Mouse (Mus musculus) kidney, postnatal 10 days (tissue): Measurements from ENCODE around the gene Grip1.
A peak's percentile ranks its signal among the peaks of the same experiment; 100 is the strongest.

Source experiments
- DNase-seq: peaks from one replicate; pipeline ENCODE4 v3.0.0; 2021; ENCODE audit warnings: mixed read lengths

Gene Grip1

GRCm38 (mm10) chr10:119463345-119463744 lies 9.7 kb downstream of the Grip1 start:
- no peak for DNase-seq

GRCm38 (mm10) chr10:119463793-119464192 lies 10.2 kb downstream of the Grip1 start:
- DNase-seq = no peak

GRCm38 (mm10) chr10:119467976-119468375 lies 14.3 kb downstream of the Grip1 start:
- no peak for DNase-seq

- no peak for DNase-seq
These were observed 16.5 kb downstream of the Grip1 start for GRCm38 (mm10) chr10:119470096-119470495.

- DNase-seq = no peak
These were observed 21.5 kb downstream of the Grip1 start for GRCm38 (mm10) chr10:119475166-119475565.

GRCm38 (mm10) chr10:119477661-119478060 lies 24.0 kb downstream of the Grip1 start:
- no peak for DNase-seq

DNA sequence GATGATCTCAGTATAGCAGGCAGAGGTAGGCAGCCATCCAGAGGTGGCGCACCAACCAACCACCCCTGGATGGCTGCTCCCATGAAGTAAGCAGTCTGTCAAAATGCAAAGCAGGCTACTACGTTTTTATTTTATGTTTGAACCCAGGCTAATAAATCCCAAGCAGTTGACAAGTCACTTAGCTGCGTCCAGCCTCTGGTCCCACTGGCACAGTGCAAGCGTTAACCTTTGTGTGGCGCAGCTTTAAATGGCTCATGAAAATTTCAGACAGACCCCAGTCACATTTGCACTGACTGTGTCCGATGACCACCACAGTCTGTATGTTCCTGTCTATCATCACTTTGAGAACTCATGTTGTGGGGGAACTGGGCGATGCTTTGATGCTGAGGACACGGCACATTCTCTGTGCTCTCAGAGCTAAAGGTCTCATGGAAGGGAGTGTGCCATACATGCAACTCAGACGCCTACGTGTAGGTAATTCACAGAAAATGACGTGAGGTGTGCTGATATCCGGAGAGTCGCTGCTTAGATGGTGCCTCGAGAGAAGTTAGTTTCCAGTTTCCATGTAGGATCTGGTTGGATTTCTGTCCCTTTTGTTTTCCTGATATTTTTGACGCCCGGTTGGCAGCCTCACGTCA lies 29.6 kb downstream of the Grip1 start:
- DNase-seq = no peak

DNA sequence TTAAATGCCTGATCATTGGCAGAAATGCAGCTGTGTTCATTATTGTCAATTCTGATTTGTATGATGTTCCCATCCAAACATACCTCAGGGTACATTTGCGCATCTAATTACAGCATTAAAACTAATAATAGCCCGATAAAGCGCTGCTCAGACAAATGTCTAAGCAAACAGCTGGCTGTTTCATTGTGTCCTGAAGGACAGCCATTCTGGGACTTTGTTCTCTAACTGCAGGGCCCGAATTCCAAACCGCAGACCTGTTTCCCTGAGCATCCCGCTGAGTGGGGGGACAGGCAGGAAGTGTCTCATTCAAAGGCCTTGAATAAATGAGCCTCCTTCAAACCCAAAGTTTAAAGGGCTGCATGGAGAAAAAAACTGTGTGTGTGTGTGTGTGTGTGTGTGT lies 30.1 kb downstream of the Grip1 start:
- no peak for DNase-seq

GRCm38 (mm10) chr10:119486936-119487335 lies 33.3 kb downstream of the Grip1 start:
- DNase-seq = no peak

GRCm38 (mm10) chr10:119490831-119491230 lies 37.2 kb downstream of the Grip1 start:
- DNase-seq = no peak

- no peak for DNase-seq
These were observed 41.7 kb downstream of the Grip1 start for GRCm38 (mm10) chr10:119495317-119495716.

GRCm38 (mm10) chr10:119496221-119496620 lies 42.6 kb downstream of the Grip1 start:
- no peak for DNase-seq

DNA sequence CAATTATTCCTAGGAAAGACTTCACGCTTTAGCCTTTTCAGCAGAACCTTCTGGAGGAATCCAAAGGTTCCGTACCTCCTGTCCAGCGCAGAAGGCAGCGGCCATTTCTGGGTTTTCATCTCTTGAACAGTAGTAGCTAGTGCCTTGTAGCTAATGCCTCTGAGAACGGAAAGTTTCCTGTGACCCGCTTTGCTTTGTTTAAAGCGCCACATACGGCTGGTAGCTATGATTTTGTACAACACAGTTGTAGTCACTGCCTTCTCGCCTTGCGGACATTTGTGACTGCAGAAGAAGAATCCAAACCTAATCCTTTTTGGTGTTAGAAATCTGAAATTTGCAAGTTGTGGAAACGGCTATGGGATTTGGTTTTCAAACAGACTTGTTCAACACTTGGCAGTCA lies 68.1 kb downstream of the Grip1 start:
- no peak for DNase-seq

GRCm38 (mm10) chr10:119525730-119526129 lies 72.1 kb downstream of the Grip1 start:
- DNase-seq = peak; percentile 28

GRCm38 (mm10) chr10:119534852-119535251 lies 81.2 kb downstream of the Grip1 start:
- no peak for DNase-seq

GRCm38 (mm10) chr10:119541655-119542054 lies 88.0 kb downstream of the Grip1 start:
- no peak for DNase-seq

DNA sequence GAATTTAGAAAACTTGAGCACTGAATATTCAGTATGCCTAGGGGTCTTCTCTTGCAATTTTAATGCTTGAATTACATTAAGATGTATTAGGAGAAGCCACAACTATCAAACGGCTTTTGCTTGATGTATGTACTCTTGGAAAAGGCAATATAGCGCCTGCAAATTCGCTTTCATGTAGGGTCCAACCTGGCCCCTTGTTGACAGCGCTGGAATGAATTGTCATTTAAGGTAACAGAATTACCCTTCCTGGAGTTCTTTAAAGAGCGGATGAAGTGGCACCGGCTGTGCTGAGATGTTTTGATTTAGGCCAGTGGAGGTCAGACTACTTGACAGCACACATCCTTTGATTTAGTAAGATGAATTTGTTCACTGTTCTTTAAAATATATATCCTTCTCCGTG lies 90.1 kb downstream of the Grip1 start:
- DNase-seq = no peak

- DNase-seq = no peak
These were observed 91.1 kb downstream of the Grip1 start for GRCm38 (mm10) chr10:119544743-119545142.

DNA sequence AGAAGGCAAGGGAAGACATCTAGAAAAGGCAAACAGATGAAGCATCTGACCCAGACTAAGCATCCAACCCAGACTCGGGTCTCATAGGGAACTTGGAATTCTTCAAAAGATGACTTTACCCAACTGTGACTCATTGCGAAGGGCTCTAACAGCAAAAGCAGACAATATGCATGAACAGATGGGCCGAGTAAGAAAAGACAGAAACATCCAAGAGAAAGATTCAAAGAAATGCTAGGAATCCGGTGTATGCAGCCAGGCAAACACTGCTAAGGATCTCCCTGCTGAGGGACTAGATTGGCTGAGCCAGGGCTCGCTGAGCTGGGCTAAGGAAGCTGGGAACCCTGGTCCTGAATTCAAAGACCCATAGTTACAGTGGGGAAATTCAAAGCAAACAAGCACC lies 94.2 kb downstream of the Grip1 start:
- DNase-seq = no peak

- DNase-seq = no peak
These were observed 95.1 kb downstream of the Grip1 start for GRCm38 (mm10) chr10:119548774-119549173.

GRCm38 (mm10) chr10:119550630-119551029 lies 97.0 kb downstream of the Grip1 start:
- no peak for DNase-seq

GRCm38 (mm10) chr10:119556346-119556745 lies 102.7 kb downstream of the Grip1 start:
- DNase-seq = no peak

DNA sequence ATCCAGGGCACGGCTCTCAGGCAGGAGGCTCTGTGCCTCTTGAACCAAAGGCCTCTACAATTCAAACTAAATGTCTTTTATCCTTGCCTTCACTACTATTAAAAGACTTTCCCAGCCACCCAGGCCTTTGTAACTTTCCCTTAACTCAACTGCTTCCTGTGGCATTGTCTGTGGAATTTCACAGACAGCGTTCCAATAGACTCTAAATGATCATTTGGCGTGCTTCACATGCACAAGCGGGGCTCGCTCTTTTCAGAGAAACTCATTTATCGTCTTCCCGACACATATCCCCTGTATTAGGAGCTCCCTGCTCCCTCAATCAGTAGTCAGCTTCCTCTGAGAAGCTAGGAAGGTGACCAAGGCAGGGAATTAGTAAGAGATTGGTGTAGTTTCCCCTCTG lies 104.8 kb downstream of the Grip1 start:
- no peak for DNase-seq

DNA sequence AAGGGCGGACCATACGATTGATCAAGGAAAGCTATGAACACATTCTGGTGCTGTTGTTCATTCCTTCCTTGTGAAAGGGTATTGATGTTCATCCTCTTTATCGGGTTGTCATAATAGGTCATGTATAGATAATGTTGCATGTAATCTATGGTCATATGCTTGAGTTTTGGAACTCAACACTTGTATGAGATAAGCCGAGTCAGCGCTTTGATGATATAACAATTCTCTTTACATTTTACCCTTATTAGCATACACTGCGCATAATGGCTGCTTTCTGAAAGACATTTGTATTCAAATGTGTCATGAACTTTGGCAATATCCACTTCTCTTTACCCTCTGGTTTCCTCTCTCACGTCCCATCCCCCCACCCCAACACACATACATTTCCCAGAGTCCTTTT lies 111.2 kb downstream of the Grip1 start:
- DNase-seq = no peak

- DNase-seq = no peak
These were observed 119.5 kb downstream of the Grip1 start for GRCm38 (mm10) chr10:119573134-119573533.
